Mouse (Mus musculus) liver, embryonic 13.5 days (tissue): Measurements from ENCODE around the gene Defb39. TPM values are rescaled to one million over a fixed set of nuclear protein-coding genes. Genes with fewer than 3 reads are reported as not detected.

Source experiments
- ATAC-seq: fragments of 200-750 bp; cut with Nextera tagmentation; 2 replicates; pipeline ENCODE4 v1.8.0; 2017; ENCODE audit warnings: low read depth, mild to moderate bottlenecking, moderate number of reproducible peaks, moderate library complexity
- DNase-seq: peaks from one replicate; pipeline ENCODE4 v3.0.0; 2022
- H3K27ac ChIP-seq: fragments of 300-500 bp; sonication (generic); 2 replicates; pipeline ENCODE4 v1.5.1; 2015; ENCODE audit warnings: moderate library complexity, mild to moderate bottlenecking, inconsistent platforms
- H3K27me3 ChIP-seq: fragments of 300-500 bp; sonication (generic); 2 replicates; pipeline ENCODE4 v1.6.1; 2015; ENCODE audit warnings: mild to moderate bottlenecking, inconsistent platforms
- H3K36me3 ChIP-seq: fragments of 300-500 bp; sonication (generic); 2 replicates; pipeline ENCODE4 v1.6.1; 2015; ENCODE audit warnings: mild to moderate bottlenecking, inconsistent platforms
- H3K4me1 ChIP-seq: fragments of 300-500 bp; sonication (generic); replicated peaks from 2 replicates; pipeline ENCODE4 v1.6.1; 2015; ENCODE audit warnings: inconsistent platforms
- H3K4me2 ChIP-seq: fragments of 300-500 bp; sonication (generic); 2 replicates; pipeline ENCODE4 v1.6.1; 2015; ENCODE audit warnings: inconsistent platforms, mild to moderate bottlenecking, moderate library complexity
- H3K4me3 ChIP-seq: fragments of 300-500 bp; sonication (generic); replicated peaks from 2 replicates; pipeline ENCODE4 v1.5.1; 2015; ENCODE audit warnings: mild to moderate bottlenecking, inconsistent platforms
- H3K9ac ChIP-seq: fragments of 300-500 bp; sonication (generic); 2 replicates; pipeline ENCODE4 v1.6.1; 2015; ENCODE audit warnings: mild to moderate bottlenecking, inconsistent platforms
- H3K9me3 ChIP-seq: fragments of 300-500 bp; sonication (generic); replicated peaks from 2 replicates; pipeline ENCODE4 v1.6.1; 2016; ENCODE audit warnings: inconsistent platforms
- WGBS: fragments of 180-500 bp; shearing (Covaris S2); methylation state at CpG from one replicate; pipeline ENCODE4 v1.1.7; 2015; ENCODE audit not compliant: insufficient replicate concordance; 5-methylcytosine and 5-hydroxymethylcytosine counted together
- polyA plus RNA-seq: library from polyadenylated mRNA; unstranded; fragments of >200 nt; fragmentation: Nextera tagmentation; extraction: Ambion mirVana; gene quantifications from 2 replicates; pipeline ENCODE4 v1.2.1, GENCODE M21; 2015

Defb39 gene
- not detected in 2 replicates for polyA plus RNA-seq

- Histone ChIP-seq H3K27ac (no peak within 1 kb of the TSS), H3K4me3 (no peak within 1 kb of the TSS), H3K36me3 (no peaks in the 10 kb centered on the region), H3K4me1 (no peaks in the 10 kb centered on the region), H3K9ac (no peak within 1 kb of the TSS), H3K27me3 (no peaks in the 10 kb centered on the region), H3K9me3 (no peaks in the 10 kb centered on the region), H3K4me2 (no peak within 1 kb of the TSS)
- ATAC-seq (no peak), DNase-seq (no peak)
- 49% methylated on average over 1 of the region's 1 CpGs for WGBS
These were observed at the start of gene Defb39 for GRCm38 (mm10) chr8:19064710-19065109. TSS of gene Defb39 (minus strand) at chr8:19064810.

- no peak for ATAC-seq
- Histone ChIP-seq H3K27me3 (no peaks in the 10 kb centered on the region), H3K4me2 (no peak overlapping the region), H3K9ac (no peak overlapping the region), H3K4me1 (no peaks in the 10 kb centered on the region), H3K4me3 (no peak overlapping the region), H3K9me3 (no peaks in the 10 kb centered on the region), H3K27ac (no peak overlapping the region), H3K36me3 (no peaks in the 10 kb centered on the region)
- no peak for DNase-seq
- WGBS: 55% methylated on average over 2 of the region's 2 CpGs
These were observed 1.4 kb upstream of the Defb39 start for GRCm38 (mm10) chr8:19066013-19066412.

- Histone ChIP-seq H3K36me3 (no peaks in the 10 kb centered on the region), H3K27ac (no peak overlapping the region), H3K9me3 (no peaks in the 10 kb centered on the region), H3K4me1 (no peaks in the 10 kb centered on the region), H3K4me3 (no peak overlapping the region), H3K27me3 (no peaks in the 10 kb centered on the region), H3K4me2 (no peak overlapping the region), H3K9ac (no peak overlapping the region)
- DNase-seq (no peak), ATAC-seq (no peak)
These were observed 1.7 kb downstream of the Defb39 start for GRCm38 (mm10) chr8:19062891-19063290.

GRCm38 (mm10) chr8:19045242-19045641, 19.4 kb downstream of the Defb39 start:
- Histone ChIP-seq H3K4me2 (no peak overlapping the region), H3K9ac (no peak overlapping the region), H3K27ac (no peak overlapping the region), H3K9me3 (no peaks in the 10 kb centered on the region), H3K27me3 (no peaks in the 10 kb centered on the region), H3K4me1 (no peaks in the 10 kb centered on the region), H3K36me3 (no peaks in the 10 kb centered on the region), H3K4me3 (no peak overlapping the region)
- DNase-seq (no peak), ATAC-seq (no peak)
- 76% methylated on average over 14 of the region's 14 CpGs for WGBS

- 64% methylated on average over 1 of the region's 1 CpGs for WGBS
- no peak for ATAC-seq
- Histone ChIP-seq H3K4me1 (no peaks in the 10 kb centered on the region), H3K9ac (no peak within 1 kb of the TSS), H3K9me3 (no peaks in the 10 kb centered on the region), H3K27ac (no peak within 1 kb of the TSS), H3K27me3 (no peaks in the 10 kb centered on the region), H3K4me3 (no peak within 1 kb of the TSS), H3K36me3 (no peaks in the 10 kb centered on the region), H3K4me2 (no peak within 1 kb of the TSS)
- no peak for DNase-seq
These were observed 38.1 kb downstream of the Defb39 start, which contains the start of gene Defb38 for GRCm38 (mm10) chr8:19026466-19026865. TSS of gene Defb38 (minus strand) at chr8:19026566.

Other genes with a start within 250 kb of the Defb39 start
- gene Defb40, start 86.6 kb downstream of the Defb39 start, polyA plus RNA-seq: not detected in 2 replicates
- not detected in 2 replicates for gene Defb37, start 73.8 kb downstream of the Defb39 start, polyA plus RNA-seq
- not detected in 2 replicates for gene Defb38, start 38.2 kb downstream of the Defb39 start, polyA plus RNA-seq
- gene Defb12, start 50.0 kb upstream of the Defb39 start, polyA plus RNA-seq: not detected in 2 replicates
- not detected in 2 replicates for gene Defb34, start 58.9 kb upstream of the Defb39 start, polyA plus RNA-seq
- gene Gm45826, start 76.0 kb upstream of the Defb39 start, polyA plus RNA-seq: not detected in 2 replicates
- gene Defb14, start 129.5 kb upstream of the Defb39 start, polyA plus RNA-seq: not detected in 2 replicates
- not detected in 2 replicates for gene Defb4, start 133.9 kb upstream of the Defb39 start, polyA plus RNA-seq
- gene Defb6, start 160.7 kb upstream of the Defb39 start, polyA plus RNA-seq: not detected in 2 replicates
- not detected in 2 replicates for gene Defb46, start 175.1 kb upstream of the Defb39 start, polyA plus RNA-seq
- not detected in 2 replicates for gene Defb5, start 182.8 kb upstream of the Defb39 start, polyA plus RNA-seq
- gene Defb3, start 228.6 kb upstream of the Defb39 start, polyA plus RNA-seq: not detected in 2 replicates